Mouse (Mus musculus): ENCODE measurements around the gene Pagr1a.

GRCm38 (mm10) chr7:126983113-126983512 is 34.0 kb downstream of the Pagr1a start:
- no peak for TF ChIP-seq JUND (IDR thresholded peaks at IDR 0.05; ENCODE audit: low read depth, low read length)
- no peak for TF ChIP-seq POLR2A (IDR thresholded peaks at IDR 0.05; ENCODE audit: control insufficient read depth in 1 of 2, insufficient read depth in 1 of 2, low read depth in 1 of 2, low read length in 2 of 2, poor library complexity in 1 of 2)
- TF ChIP-seq UBTF (IDR thresholded peaks at IDR 0.05; ENCODE audit: borderline replicate concordance, insufficient read depth, low read depth, low read length) = no peak

Measured in MEL (cell line).